Mouse (Mus musculus): ENCODE results near the gene Cpne7. TPM values are rescaled to one million over a fixed set of nuclear protein-coding genes. Genes with fewer than 3 reads are reported as not detected.

Gene Cpne7
- polyA plus RNA-seq, 2 experiments: 0.50 to 3.0 TPM

GRCm38 (mm10) chr8:123122670-123123069, 5.5 kb downstream of the Cpne7 start:
- no peak overlapping the region for H3K27ac ChIP-seq (replicated peaks; ENCODE audit: low read depth, low read length)
- no peak overlapping the region for H3K4me2 ChIP-seq (replicated peaks; ENCODE audit: low read depth, low read length, severe bottlenecking)
- H3K4me3 ChIP-seq (replicated peaks; ENCODE audit: low read length): no peak overlapping the region
- H3K27me3 ChIP-seq (ENCODE audit: control insufficient read depth, insufficient read depth, low read length): peaks cover 15% of the 10 kb centered on the region
- H3K9me3 ChIP-seq (ENCODE audit: control insufficient read depth, low read length): no peaks in the 10 kb centered on the region
- TF ChIP-seq POLR2A (IDR thresholded peaks at IDR 0.05; ENCODE audit: borderline replicate concordance, extremely low read depth, insufficient read depth, insufficient read length): no peak
- ATAC-seq (ENCODE audit: low FRiP score, low read depth) (no peak), DNase-seq (ENCODE audit: low spot score) (no peak)
- WGBS: 78% methylated on average over 5 of the region's 5 CpGs
- no peaks in the 10 kb centered on the region for H3K36me3 ChIP-seq (ENCODE audit: control insufficient read depth, insufficient read depth, low read length)
- peaks cover 7% of the 10 kb centered on the region; the same call in 1 of the 2 replicates for H3K4me1 ChIP-seq (ENCODE audit: control insufficient read depth, insufficient read depth, low read length)
- no peak overlapping the region for H3K9ac ChIP-seq (ENCODE audit: low read depth, low read length, severe bottlenecking)

GRCm38 (mm10) chr8:123126193-123126816, 9.1 kb downstream of the Cpne7 start:
- Histone ChIP-seq H3K4me1 (ENCODE audit: control insufficient read depth, insufficient read depth, low read length) (peaks cover 5% of the 10 kb centered on the region; the same call in 1 of the 2 replicates), H3K4me2 (replicated peaks; ENCODE audit: low read depth, low read length, severe bottlenecking) (no peak overlapping the region), H3K27ac (replicated peaks; ENCODE audit: low read depth, low read length) (no peak overlapping the region), H3K9me3 (ENCODE audit: control insufficient read depth, low read length) (no peaks in the 10 kb centered on the region), H3K4me3 (replicated peaks; ENCODE audit: low read length) (no peak overlapping the region), H3K27me3 (ENCODE audit: control insufficient read depth, insufficient read depth, low read length) (no peaks in the 10 kb centered on the region), H3K9ac (ENCODE audit: low read depth, low read length, severe bottlenecking) (no peak overlapping the region), H3K36me3 (ENCODE audit: control insufficient read depth, insufficient read depth, low read length) (no peaks in the 10 kb centered on the region)
- WGBS: 9% methylated on average over 19 of the region's 19 CpGs
- ATAC-seq (ENCODE audit: low FRiP score, low read depth) (peak; percentile 61), DNase-seq (ENCODE audit: low spot score) (no peak)
- TF ChIP-seq POLR2A (IDR thresholded peaks at IDR 0.05; ENCODE audit: borderline replicate concordance, extremely low read depth, insufficient read depth, insufficient read length): no peak

- no peak overlapping the region for H3K9ac ChIP-seq (ENCODE audit: low read depth, low read length, severe bottlenecking)
- no peaks in the 10 kb centered on the region for H3K9me3 ChIP-seq (ENCODE audit: control insufficient read depth, low read length)
- H3K36me3 ChIP-seq (ENCODE audit: control insufficient read depth, insufficient read depth, low read length): no peaks in the 10 kb centered on the region
- no peak overlapping the region for H3K4me2 ChIP-seq (replicated peaks; ENCODE audit: low read depth, low read length, severe bottlenecking)
- H3K27ac ChIP-seq (replicated peaks; ENCODE audit: low read depth, low read length): no peak overlapping the region
- ATAC-seq (ENCODE audit: low FRiP score, low read depth) (no peak), DNase-seq (ENCODE audit: low spot score) (no peak)
- H3K4me1 ChIP-seq (ENCODE audit: control insufficient read depth, insufficient read depth, low read length): 0 out of 2 replicates have a peak, but pooled peaks cover under 1% of the 10 kb centered on the region
- no peaks in the 10 kb centered on the region for H3K27me3 ChIP-seq (ENCODE audit: control insufficient read depth, insufficient read depth, low read length)
- TF ChIP-seq POLR2A (IDR thresholded peaks at IDR 0.05; ENCODE audit: borderline replicate concordance, extremely low read depth, insufficient read depth, insufficient read length): no peak
- WGBS: 62% methylated on average over 9 of the region's 9 CpGs
- H3K4me3 ChIP-seq (replicated peaks; ENCODE audit: low read length): no peak overlapping the region
Observed at GRCm38 (mm10) chr8:123131041-123131440, 13.9 kb downstream of the Cpne7 start.

GRCm38 (mm10) chr8:123132953-123133352, 15.8 kb downstream of the Cpne7 start:
- no peak for ATAC-seq (ENCODE audit: low FRiP score, low read depth)
- H3K9ac ChIP-seq (ENCODE audit: low read depth, low read length, severe bottlenecking): no peak overlapping the region
- 96% methylated on average over 2 of the region's 2 CpGs for WGBS
- no peak overlapping the region for H3K27ac ChIP-seq (replicated peaks; ENCODE audit: low read depth, low read length)
- no peaks in the 10 kb centered on the region for H3K27me3 ChIP-seq (ENCODE audit: control insufficient read depth, insufficient read depth, low read length)
- no peaks in the 10 kb centered on the region for H3K9me3 ChIP-seq (ENCODE audit: control insufficient read depth, low read length)
- TF ChIP-seq POLR2A (IDR thresholded peaks at IDR 0.05; ENCODE audit: borderline replicate concordance, extremely low read depth, insufficient read depth, insufficient read length): no peak
- H3K4me3 ChIP-seq (replicated peaks; ENCODE audit: low read length): no peak overlapping the region
- H3K4me2 ChIP-seq (replicated peaks; ENCODE audit: low read depth, low read length, severe bottlenecking): no peak overlapping the region
- H3K4me1 ChIP-seq (ENCODE audit: control insufficient read depth, insufficient read depth, low read length): peaks cover 12% of the 10 kb centered on the region
- no peak for DNase-seq (ENCODE audit: low spot score)
- H3K36me3 ChIP-seq (ENCODE audit: control insufficient read depth, insufficient read depth, low read length): no peaks in the 10 kb centered on the region

- Histone ChIP-seq H3K27ac (replicated peaks; ENCODE audit: low read depth, low read length) (no peak overlapping the region), H3K36me3 (ENCODE audit: control insufficient read depth, insufficient read depth, low read length) (no peaks in the 10 kb centered on the region), H3K9ac (ENCODE audit: low read depth, low read length, severe bottlenecking) (no peak overlapping the region), H3K9me3 (ENCODE audit: control insufficient read depth, low read length) (no peaks in the 10 kb centered on the region), H3K4me3 (replicated peaks; ENCODE audit: low read length) (no peak overlapping the region), H3K27me3 (ENCODE audit: control insufficient read depth, insufficient read depth, low read length) (no peaks in the 10 kb centered on the region), H3K4me1 (ENCODE audit: control insufficient read depth, insufficient read depth, low read length) (peaks cover 19% of the 10 kb centered on the region), H3K4me2 (replicated peaks; ENCODE audit: low read depth, low read length, severe bottlenecking) (no peak overlapping the region)
- WGBS: 89% methylated on average over 9 of the region's 11 CpGs
- DNase-seq (ENCODE audit: low spot score): no peak
- TF ChIP-seq POLR2A (IDR thresholded peaks at IDR 0.05; ENCODE audit: borderline replicate concordance, extremely low read depth, insufficient read depth, insufficient read length): no peak
- ATAC-seq (ENCODE audit: low FRiP score, low read depth): no peak
Observed at GRCm38 (mm10) chr8:123134149-123134713, 17.1 kb downstream of the Cpne7 start.

All from limb, embryonic 14.5 days (tissue).